Mouse (Mus musculus) liver, embryonic 13.5 days (tissue): Measurements from ENCODE around the gene Vgf. TPM values are rescaled to one million over a fixed set of nuclear protein-coding genes. Genes with fewer than 3 reads are reported as not detected.

ENCODE experiments used
- microRNA counts: library from miRNA; unstranded; fragments of <30 nt; microRNA quantifications from one replicate; lab custom pipeline; 2016
- microRNA-seq: library from miRNA; unstranded; fragments of <30 nt; microRNA quantifications from one replicate; pipeline ENCODE4, GENCODE M21; 2016
- polyA plus RNA-seq: library from polyadenylated mRNA; unstranded; fragments of >200 nt; fragmentation: Nextera tagmentation; extraction: Ambion mirVana; gene quantifications from 2 replicates; pipeline ENCODE4 v1.2.1, GENCODE M21; 2015

Vgf gene
- polyA plus RNA-seq, 1 experiment from 2014 or later, result not detected

MicroRNAs within 50 kb of the gene (microRNA counts, 519-probe panel; counts per million panel counts)
- microRNA mmu-miR-702 (lab: Ali Mortazavi, UCI), result 114 counts per million

Small RNA genes lying within 50 kb of the gene (microRNA-seq; reads per million reads assigned to microRNA genes)
- gene Mir702, result 35.2 reads per million, percentile 40 among the genes with 10 or more reads in this experiment

Other genes starting within 250 kb of the Vgf start
- 1.3 and 1.8 TPM in 2 replicates for gene Col26a1, start 143.2 kb upstream of the Vgf start, polyA plus RNA-seq
- gene Ift22, start 118.2 kb upstream of the Vgf start, polyA plus RNA-seq, result 13.3 and 13.7 TPM in 2 replicates
- 190 and 196 TPM in 2 replicates for gene Fis1, start 73.1 kb upstream of the Vgf start, polyA plus RNA-seq
- gene Cldn15, start 59.8 kb upstream of the Vgf start, polyA plus RNA-seq, result 2.3 and 3.0 TPM in 2 replicates
- 12.8 and 13.7 TPM in 2 replicates for gene Plod3, start 39.4 kb upstream of the Vgf start, polyA plus RNA-seq
- 57.8 and 61.7 TPM in 2 replicates for gene Znhit1, start 38.4 kb upstream of the Vgf start, polyA plus RNA-seq
- 109 and 114 TPM in 2 replicates for gene Ap1s1, start 19.7 kb downstream of the Vgf start, polyA plus RNA-seq
- 0.05 TPM in 1 of 2 replicates, not detected in the other for gene Serpine1, start 45.9 kb downstream of the Vgf start, polyA plus RNA-seq
- 8.4 and 9.9 TPM in 2 replicates for gene Trim56, start 89.8 kb downstream of the Vgf start, polyA plus RNA-seq
- gene Muc3, start 122.9 kb downstream of the Vgf start, polyA plus RNA-seq, result not detected in 2 replicates
- gene Muc3a, start 186.0 kb downstream of the Vgf start, polyA plus RNA-seq, result 0.05 TPM in 1 of 2 replicates, not detected in the other